Mouse (Mus musculus): ENCODE data around the gene Cnr2.

Gene Cnr2

DNA sequence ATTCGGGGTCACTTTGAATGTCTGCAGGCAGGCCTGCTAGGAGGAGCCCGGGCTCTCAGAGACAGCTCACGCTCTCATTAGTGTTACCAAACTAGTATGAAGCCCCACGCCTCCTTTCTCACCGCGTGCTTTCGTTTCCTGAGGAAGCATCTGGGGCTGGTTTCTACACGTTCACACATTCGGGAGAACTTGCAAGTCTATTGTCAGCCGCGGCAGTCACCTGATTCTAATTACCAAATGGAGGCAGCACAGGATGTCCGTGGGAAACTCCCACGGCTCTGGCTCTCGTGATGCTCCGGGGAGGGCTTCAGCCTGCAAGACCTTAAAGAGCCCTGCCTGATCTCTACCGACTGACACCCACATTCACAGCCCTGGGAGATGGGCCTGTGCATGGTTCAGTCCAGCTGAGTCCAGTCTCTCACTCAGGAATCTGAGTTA lies 18.6 kb upstream of the Cnr2 start:
- DNase-seq, result peak; percentile 46 to 49

DNA sequence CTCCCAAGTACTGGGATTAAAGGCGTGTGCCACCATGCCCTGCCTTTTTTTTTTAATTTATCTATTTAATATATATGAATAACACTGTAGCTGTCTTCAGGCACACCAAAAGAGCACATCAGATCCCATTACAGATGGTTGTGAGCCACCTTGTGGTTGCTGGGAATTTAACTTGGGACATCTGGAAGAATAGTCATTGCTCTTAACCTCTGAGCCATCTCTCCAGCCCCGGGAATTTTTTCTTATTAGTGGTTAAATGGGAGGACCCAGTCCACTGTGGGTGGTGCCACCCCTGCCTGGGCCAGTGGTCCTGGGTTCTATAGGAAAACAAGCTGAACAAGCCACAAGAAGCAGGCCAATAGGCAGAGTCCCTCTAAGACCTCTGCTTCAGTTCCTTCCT lies 17.5 kb upstream of the Cnr2 start:
- no peak for DNase-seq

DNA sequence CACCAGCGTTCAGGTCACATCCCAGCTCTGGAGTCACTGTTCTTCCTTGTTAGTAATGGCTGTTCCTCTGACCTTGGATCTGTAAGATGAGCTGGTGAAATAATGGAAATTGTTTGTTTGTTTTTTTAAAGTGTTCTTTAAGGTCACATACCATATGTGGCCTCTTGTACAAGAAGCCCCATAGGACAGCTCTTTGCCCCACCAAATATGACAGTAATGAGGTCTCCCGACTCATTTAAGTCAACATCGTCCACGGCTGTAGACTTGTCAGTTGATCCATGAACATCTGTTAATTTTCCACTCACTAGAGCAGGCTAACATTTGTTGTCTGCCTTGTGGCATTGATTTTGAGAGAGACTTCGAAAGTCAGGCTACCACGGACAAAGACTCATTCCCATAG lies 16.2 kb upstream of the Cnr2 start:
- DNase-seq, result no peak

DNA sequence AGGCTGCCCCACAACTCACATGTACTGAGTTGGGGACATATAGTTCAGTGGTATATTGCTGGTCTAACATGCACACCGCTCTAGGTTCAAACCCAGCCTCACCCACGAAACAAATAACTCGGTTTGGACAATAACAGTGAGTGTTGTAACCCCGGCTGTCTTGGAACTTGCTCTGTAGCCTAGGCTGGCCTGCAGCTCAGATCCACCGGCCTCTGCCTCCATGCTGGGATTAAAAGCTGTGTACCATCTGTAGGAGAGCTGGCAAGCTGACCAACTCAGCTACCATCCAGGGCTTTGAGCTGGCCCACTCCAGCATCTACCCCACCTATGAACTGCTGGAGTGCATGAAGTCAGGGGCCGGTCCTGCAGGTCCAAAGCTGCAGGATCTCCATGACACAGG lies 15.2 kb upstream of the Cnr2 start:
- no peak for DNase-seq

DNA sequence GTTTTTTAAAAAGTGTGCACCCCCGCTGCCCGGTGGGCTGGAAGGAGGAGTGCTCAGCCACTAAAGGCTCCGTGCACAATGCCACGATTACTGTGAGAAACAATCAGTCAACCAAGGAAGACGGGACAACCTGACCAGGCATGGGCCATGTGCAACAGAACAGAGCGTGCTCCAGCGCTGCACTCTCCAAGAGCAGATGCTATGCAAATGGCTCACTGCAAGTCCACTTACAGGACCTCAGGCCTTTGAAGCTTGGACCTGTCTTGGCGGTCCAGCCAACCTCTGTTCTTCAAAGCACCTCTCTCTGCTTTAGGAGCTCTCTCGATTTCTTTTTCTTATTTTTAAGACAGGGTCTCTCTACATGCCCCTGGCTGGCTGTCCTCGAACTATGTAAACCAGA lies 14.6 kb upstream of the Cnr2 start:
- no peak for DNase-seq

DNA sequence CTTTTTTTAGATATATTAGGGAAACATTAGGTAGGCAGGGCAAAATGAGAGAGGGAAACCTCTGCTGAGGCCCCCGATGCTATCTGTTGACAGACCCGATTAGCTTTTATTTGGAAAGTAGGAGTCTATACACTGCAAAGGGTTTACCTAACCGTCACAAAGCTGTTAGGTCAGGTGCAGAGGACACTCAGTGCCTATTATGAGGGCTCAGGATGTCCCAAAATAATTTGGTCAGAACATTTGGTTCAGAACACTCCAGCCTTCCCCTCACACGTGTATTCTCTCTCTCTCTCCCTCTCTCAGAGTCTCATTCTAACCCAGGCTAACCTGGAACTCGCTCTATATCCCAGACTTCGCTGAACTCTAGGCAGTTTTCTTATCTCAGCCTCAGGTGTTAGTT lies 13.2 kb upstream of the Cnr2 start:
- DNase-seq, result no peak

DNA sequence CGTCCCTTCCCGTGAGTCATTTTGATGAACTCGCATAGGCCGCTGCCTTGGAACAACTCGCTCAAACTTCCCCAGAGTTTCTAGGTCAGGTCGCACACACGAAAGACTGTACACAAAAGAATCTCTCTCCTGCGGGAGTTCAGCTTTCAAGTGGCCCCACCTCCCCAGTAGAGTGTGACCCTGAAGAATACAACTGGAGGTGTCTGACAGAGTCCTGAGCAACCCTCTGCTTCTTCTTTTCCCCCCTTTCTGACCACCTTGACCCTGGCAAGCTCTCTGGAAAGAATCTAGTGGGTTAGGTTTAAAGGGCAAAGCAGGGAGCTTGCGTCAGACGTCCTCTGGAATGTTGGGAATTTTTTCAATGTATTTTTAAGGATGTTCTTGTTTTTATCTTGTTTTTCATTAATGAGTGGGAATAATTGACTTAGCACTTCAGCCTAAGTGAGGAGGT lies 11.8 kb upstream of the Cnr2 start:
- no peak for DNase-seq

DNA sequence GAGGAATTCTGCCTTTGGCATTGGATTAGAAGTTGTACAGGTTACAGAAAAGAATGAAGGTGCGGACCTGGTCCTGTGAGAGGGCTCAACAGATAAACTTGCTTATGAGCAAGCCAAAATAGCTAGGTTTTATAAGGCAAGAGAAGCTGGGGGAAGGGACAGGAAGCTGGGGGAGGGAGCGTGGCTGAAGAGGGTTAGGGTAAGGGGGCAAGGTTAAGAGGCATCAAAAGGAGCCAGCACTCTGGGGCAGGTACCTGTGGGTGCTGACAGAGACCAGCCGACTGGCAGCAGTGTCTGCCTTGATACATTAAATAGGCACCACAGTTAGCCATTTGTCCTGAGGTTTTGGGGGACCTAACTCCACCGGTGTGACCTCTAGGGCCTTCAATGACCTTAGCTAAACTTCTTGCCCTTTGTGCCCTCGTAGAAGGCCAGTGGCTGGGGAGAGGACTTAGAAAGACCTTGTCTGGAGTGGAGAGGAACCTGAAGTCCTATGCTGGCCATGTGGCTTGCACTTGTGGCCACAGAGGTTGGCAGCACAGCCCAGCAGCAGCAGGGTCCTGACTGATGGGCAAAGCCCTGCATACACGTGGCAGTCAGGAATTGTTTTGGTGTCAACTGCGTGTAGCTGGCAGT lies 11.2 kb upstream of the Cnr2 start:
- DNase-seq, result no peak

DNA sequence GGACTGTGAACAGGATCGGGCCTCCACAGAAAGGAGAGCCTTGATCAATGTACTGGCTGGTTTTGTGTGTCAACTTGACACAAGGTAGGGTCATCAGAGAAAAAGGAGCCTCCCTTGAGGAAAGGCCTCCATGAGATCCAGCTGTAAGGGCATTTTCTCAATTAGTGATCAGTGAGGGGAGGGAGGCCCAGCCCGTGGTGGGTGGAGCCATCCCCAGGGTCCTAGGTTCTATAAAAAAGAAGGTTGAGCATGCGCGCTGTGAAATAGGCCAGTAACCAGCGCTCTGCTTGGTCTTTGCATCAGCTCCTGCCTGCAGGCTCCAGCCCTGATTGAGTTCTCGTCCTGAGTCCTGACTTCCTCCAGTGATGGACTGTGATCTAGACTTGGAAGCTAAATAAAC lies 10.7 kb upstream of the Cnr2 start:
- DNase-seq, result no peak

DNA sequence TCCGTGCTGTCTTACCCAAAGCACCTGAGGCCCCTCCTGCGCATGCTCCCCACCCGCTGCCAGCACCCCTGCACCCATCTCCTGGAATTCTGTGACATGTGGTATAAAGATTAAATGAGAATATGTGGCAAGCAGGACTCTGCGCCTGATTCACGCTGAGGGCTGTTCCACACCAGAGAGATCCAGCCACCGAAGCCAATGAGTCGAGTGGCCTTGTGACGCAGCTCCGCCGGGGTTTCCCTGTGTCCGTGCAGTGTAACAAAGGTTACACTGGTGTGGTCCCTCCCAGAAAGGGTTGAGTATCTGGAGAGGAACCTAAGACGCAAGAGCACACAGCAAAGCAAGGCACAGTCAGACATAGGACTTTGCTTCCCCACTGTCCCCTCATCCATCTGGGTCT lies 9.5 kb upstream of the Cnr2 start:
- DNase-seq, result no peak

DNA sequence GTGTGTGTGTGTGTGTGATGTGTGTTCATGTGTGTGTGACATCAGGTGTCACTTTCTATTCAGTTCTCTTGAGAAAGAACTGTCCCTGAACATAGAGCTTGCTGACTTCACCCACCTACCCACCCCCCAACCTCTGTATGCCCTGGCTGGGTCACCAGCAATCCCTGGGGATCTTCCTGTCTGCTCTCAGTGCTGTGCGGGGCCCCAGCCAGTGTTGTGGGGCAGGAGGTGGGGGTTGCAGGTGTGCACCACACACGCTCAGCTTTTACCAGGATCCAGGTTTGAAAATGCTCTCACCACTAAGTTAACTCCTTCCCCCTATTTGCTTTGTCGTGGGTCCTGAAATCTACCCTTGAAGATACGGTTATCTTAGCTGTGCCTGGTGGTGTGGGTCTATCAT lies 9.0 kb upstream of the Cnr2 start:
- DNase-seq, result no peak

DNA sequence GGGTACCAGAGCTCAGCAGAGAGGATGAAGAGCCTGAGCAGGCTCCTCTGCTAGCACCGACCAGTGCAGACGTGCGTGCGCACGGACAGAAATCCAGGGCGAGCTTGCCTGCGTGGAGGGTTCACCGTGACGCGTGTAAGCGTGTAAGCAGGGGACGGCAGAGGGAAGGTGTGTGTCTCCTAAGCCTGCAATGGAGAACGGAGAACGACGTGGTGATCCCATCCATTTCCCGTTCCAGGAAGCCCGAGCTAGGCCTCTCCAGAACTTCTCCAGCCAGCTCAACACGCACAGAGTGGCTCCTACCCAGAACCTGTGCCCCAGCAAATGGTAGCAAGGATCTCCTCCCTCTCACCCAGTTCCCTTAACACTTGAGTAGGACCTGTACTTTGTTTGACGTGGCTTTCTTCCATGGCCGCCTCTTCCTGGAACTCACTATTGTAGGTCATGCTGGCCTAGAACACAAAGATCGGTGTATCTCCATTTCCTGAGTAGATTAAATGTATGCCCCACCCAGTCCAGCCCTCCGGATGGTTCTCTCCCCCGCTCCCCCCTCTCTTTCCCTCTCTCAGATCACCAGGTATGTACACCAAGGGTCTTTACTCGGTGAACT lies 6.6 kb upstream of the Cnr2 start:
- DNase-seq, result no peak

DNA sequence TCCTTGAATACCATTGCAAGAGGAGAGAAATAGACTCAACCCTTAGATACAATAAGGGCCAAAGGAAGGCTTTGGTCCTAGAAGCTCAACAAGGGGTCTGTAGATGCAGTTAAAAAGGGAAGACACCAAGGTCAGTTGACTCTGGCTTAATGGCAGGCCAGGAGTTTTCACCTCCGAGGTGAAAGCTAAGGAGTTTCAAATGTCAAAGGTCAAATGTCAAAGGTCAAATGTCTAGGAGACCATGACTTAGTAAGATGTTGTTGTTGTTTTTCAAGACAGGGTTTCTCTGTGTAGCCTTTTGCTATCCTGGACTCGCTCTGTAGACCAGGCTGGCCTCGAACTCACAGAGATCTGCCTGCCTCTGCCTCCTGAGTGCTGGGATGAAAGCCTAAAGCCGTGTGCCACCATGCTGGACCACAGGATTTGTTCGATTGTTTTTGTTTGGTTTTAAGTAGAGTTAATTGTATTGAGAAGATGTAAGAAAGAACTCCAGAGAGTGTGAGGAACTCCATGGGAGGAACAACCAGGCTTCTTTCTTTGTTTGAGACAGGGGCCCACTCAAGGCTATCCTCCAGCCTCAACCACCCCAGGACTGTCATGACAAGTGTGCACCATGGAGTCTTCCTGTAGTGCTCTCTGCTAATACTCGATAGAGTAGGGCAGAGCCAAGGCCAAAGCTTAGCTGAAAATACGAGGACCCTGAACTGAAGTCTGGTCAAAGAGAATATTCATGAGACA lies 5.9 kb upstream of the Cnr2 start:
- DNase-seq, result no peak

DNA sequence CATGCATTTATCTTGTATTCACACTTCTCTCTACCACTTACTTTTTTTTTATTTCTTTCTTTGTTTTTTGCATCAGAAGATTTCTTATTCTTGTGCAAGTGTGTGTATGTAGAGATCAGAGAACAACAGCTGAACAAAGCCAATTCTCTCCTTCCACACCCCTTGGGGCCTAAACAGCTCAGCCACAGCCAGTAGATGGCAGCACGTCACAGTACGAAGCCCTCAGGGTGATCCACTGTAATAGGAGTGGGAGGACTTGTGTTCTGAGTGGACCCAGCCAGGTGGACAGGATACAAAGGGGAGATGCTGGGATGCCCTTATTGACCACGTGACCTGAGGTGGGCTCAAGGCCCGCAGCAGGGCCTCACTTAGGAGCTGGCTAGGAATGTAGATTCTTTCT lies 5.3 kb upstream of the Cnr2 start:
- DNase-seq, result peak; percentile 74 to 75

DNA sequence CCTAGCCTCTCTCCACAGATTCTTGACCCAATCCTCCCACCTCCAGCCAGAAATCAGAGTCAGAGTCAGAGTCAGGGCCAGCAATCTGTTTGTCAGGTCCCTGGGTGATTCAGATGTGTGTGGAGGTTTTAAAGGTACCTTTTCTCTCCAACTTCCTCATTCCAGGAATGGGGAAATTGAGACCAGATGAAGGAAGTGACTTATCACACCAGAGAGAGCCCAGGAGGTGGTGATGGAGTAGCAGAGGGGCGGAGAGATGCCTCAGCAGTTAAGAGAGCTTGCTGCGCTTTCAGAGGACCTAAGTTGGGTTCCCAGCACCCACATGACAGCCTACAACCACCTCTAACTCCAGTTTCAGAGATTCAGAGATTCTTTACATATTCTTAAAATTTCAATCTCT lies 3.7 kb upstream of the Cnr2 start:
- no peak for DNase-seq

DNA sequence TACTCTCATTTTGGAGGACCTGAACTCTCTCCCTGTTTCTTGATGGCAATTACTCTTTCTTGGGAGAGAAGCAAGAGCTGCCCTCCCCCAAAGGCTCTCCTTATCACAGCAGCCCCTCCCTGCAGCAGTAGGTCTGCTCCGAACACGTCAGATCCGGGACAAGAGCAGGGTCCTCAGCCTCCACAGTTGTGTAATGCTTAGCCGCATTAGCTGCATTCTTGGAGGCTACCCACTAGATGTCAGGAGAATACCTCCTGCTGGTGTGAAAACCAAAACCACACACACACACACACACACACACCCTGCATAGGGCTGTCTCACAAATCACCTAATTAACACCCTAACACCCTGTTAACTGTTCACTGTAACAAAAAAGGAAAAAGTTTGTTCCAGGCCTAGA lies 2.3 kb upstream of the Cnr2 start:
- no peak for DNase-seq

DNA sequence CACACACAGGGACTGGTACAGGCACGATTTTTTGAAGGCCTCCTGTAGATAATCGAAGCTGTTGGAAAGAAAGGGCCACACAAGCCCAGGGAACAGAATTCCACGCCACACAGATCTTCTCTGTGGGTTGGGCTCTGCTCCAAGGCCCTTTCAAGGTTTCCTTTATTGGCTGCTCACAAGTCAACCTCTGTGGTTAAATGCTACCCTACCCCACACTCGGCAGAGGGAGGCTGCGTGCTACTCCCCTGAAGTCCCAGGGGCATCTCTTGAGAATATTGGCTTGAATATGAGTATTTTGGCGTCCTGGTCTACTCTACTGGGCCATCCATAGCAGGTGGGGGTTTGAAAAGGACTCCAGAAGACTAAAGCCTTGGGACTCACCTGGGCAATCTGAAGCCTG lies 963 bp downstream of the Cnr2 start:
- DNase-seq, result no peak

DNA sequence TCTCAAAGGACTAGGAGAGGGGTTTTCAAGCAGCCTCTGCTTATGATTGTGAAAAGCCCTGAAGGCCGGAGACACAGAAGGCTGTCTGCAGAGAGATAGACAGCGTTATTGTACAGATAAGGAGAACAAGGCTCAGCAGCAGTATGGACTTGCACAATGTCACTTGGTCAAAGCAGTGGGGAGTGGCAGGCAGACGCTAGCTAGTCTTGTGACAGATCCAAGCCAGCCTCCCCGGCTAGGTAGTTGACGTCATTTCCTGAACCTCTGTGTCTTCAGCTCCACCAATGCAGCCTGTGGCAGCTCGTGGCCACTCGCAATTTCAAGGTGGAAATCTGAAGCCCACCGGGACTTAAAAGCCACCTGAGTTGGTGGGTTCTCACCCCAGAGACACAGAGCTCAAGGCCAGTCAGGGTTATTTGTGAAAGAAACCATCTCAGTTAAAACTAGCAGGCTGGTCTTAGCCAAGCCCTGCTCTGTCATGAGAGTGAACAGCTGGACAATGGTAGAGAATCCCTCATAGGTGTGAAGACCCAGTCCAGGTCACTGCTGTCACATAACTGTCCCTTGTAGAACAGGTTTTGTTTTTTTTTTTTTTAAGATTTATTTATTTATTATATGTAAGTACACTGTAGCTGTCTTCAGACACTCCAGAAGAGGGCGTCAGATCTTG lies 3.3 kb downstream of the Cnr2 start:
- DNase-seq, result no peak

DNA sequence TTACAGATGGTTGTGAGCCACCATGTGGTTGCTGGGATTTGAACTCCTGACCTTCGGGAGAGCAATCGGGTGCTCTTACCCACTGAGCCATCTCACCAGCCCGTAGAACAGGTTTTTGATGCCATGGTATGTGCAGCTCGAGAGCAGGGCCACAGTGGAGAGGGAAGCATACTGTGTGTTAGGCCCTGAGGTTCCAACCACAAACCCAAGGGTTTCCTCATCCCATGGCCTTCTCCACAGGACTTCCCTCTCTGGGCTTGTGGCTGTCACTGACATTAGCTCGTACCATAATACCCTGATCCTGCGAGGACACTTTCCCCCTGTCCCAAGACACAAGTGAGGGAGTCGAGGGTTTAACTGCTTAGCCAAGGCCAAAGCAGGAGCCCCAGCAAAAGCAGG lies 3.9 kb downstream of the Cnr2 start:
- no peak for DNase-seq

DNA sequence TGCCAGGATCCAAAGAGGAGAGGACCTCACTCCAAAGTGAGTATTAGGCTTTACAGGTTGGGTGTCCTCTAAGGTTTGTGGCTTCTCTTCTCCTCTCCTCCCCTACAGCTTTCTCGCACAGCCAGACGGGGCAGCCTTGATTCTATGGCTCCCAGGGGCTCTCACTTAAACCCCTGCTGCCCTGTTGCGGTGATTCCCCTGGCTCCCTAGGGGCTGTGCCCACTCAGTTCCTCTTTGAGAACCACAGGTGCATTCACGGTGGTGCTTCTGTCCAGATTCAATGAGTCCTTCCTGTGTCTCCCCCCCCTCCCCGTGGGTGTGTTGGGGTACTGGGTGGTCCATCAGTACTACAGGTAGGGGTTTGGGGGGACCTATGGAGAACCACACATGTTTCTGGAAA lies 4.8 kb downstream of the Cnr2 start:
- no peak for DNase-seq

DNA sequence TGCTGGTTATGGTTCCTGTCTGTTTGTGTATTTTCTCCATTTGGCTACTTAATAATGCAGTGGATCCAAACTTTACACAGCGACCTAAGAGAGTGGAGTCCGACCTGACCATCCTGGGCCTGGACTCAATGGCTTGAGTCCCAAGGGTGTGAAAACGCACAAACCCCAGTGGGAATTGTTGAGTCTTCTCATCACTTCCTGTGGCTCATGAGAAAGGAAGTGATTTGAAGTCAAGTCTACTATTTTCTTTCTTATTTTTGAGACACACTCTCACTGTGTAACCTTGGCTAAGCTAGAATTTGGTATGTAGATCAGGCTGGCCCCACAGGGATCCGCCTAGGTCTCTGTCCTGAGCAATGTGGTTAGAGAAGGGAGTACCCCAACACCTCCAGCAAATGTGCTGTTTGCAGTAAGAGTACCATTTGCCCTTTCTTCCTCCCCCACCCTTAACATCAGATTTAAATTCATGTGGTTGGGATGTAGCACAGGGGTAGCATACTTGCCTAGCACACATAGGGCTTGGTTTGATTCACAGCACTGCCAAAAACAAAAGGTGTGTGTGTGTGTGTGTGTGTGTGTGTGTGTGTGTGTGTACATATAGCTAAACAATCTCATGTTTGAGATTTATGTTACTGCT lies 7.5 kb downstream of the Cnr2 start:
- DNase-seq, result no peak

DNA sequence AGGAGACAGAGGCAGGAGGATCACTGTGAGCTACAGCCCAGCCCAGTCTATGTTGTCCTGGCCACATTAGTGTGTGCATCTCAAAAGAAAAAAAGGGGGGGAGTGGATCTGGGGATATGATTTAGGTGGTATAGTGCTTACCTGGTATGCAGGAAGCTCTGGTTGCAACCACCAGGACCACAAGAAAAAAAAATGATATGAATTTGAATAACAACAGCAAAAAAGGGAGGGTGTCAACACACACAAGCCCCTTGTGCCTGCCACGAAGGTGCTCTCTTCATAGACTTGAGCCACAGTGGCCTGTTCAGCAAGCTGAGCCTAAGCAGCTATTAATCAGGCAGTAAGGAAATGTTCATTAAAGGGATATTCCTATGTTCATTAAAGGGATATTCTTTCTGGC lies 9.6 kb downstream of the Cnr2 start:
- DNase-seq, result no peak

DNA sequence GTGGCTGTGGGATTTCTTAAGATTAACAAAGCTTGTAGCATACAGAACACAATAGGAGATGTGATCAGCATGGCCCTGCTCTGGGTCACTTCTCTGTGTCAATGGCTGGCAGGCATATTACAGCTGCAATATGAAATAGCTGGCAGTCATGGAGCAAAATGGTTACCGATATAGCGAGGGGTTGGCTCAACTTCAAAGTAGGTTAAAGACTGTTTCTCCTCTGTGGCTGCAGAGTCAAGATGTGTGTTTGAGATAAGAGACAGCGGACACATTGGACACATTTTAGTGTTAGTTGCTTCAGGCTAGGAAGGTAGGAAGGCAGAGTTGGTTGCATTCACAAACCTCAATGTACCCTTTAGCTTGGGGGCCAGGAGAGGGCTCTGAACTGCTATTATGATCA lies 11.4 kb downstream of the Cnr2 start:
- no peak for DNase-seq
